Mouse (Mus musculus) adrenal gland, adult 8-10 months (tissue): Measurements from ENCODE around the gene Igsf3. TPM values are rescaled to one million over a fixed set of nuclear protein-coding genes. Genes with fewer than 3 reads are reported as not detected.

Source experiments
- DNase-seq: peaks from one replicate; pipeline ENCODE4 v3.0.0; 2022
- total RNA-seq, 4 experiments: library from RNA; stranded (reverse); gene quantifications; 2 replicates each; pipeline ENCODE4 v1.2.4; 2022

Gene Igsf3
- total RNA-seq, 4 experiments from 2014 or later, result 4.5 to 11.8 (median 8.2) TPM

DNA sequence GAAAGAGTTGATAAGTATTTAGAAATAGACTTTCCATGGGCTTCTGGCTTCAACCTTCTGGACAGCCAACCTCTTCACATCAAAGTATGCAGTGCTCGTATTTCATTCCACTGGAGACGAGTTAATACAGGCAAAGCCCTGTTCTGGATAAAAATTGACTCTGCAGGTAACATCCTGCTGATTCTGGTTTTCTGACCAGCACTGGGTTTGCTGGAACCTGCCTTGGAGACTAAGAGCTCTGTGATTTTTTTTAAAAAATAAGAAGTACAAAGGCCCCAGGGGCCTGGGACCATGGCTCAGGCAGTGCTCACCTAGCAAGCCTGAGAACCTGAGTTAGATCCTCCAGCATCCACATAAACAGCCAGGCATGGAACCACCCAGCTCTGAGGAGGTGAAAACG is 130.9 kb downstream of the Igsf3 start:
- DNase-seq, result no peak

DNA sequence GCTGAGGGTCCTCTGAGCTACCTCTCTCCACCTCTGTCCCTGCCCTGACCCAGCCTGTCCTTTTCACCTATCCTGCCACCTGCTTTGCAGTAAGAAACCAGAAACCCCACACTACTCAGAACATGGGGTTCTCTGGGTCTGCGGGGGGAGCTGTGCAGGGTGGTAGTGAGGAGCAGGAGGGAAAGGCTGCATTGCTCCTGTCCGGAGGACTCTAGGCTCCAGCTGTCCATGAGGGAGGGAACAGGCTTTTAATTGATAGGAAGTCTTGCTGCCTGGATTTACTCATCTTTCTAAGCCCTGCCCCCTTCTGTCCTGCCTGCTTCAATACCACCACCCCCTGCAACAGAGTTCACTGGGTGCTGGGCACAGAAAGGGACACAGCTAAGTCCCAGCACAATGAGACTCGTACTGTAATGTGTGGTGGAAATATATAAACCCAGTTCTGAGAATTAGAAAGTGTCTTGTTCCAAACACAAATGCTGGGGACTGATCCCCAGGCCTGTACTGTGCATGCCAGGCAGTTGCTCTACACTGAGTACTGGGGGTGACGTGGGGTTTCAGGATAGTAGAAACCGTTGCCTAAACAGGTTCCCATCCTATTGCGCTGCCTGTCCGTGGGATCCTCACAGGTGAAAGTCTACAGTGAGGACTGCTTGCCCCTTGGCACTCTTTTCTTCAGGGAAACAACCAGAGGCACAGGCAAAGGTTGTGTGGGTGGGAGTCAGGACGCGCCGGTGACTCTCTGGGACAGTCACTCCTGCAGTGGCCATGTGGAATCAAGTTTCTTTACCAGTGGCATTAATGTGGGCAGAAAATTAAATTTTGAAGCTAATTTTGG is 133.0 kb downstream of the Igsf3 start:
- DNase-seq, result no peak

DNA sequence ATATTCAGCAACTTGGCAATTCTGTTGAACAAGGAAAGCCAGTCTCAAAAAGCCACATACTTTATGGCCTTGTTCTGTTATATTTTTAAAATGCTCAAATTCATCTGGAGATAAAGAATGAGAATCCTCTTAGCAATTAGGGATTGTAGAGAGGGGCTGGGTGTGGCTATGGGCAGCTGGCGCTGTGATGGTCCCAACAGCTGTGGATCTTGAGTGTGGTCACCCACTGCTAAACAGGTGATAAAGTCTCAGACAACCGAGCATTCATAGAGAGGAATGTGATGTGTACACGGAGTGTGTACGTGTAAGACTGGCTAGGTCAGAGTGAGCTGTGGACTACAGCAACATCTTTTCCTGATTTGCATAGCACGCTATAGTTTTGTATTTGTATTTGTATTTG is 133.7 kb downstream of the Igsf3 start:
- no peak for DNase-seq

Other genes starting within 250 kb of the Igsf3 start
- gene Cd2, start 89.1 kb upstream of the Igsf3 start, total RNA-seq, result 1 to 10 TPM in 2 of 4 experiments, under 1 TPM in 2; 0.64 to 1.7 (median 0.99) TPM
- 100 to 1,000 TPM; 800 to 966 (median 845) TPM for gene Atp1a1, start 227.6 kb downstream of the Igsf3 start, total RNA-seq